ENCODE assay signal across 8 mouse cellular contexts in the genomic region with DNA sequence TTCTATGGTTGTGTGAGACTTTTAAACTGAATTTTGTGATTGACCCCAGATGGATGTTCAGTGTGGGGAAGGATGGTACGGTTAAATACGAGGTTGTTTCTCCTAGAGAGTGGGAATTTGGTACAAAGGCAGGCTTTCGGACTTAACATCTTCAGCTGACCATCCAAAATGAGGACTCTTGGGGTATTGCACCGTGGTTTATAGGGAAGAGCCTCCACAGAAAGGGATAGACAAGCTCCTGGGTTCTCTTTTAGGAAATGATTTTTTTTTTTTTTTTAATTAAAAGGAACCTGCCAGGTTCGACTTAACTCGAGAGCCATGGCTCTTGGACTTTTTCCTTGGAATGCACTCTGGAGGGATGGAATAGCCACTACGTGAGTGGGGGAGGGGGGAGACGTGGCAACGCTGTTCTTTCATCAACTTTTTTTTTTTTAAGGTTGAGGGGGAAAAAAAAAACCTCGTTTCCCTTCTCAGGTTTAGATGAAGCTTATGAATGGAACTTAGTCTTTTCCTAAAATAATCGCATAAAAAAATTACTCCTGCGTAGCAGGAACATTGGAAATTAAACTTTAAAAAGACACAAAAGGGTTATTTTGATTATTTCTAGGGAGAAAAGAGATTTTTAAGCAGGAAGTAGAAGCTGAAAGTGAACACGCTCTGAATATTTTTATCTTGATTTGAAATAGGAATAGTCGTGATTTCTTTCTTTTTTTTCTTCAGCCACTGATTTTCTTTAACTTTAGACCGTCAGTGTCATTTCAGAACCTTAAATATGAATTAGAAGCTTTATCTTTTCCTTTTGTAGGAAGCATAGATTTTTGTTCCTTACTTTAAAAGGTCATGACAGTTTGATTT. TPM values are rescaled to one million over a fixed set of nuclear protein-coding genes. Genes with fewer than 3 reads are reported as not detected.
DNase-seq lines count a peak whose midpoint lies in the region; ATAC-seq lines count a peak whose summit lies in the region.

No protein-coding gene starts in this region.

- H3K27ac ChIP-seq in midbrain, embryonic 14.5 days (replicated peaks; ENCODE audit: low read depth, low read length), result no peak overlapping the region

- no peaks in the 10 kb centered on the region for H3K9me3 ChIP-seq in midbrain, embryonic 14.5 days (ENCODE audit: control insufficient read depth, low read length)

- peak overlapping the region; percentile 67 for H3K4me2 ChIP-seq in midbrain, embryonic 14.5 days (ENCODE audit: low read length)

- ATAC-seq in midbrain, embryonic 14.5 days (ENCODE audit: low FRiP score, low TSS enrichment), result no peak

- no peaks in the 10 kb centered on the region for H3K36me3 ChIP-seq in midbrain, embryonic 14.5 days (ENCODE audit: control insufficient read depth, insufficient read depth, low read length)

- peaks cover 22% of the 10 kb centered on the region for H3K4me1 ChIP-seq in midbrain, embryonic 14.5 days (ENCODE audit: control insufficient read depth, insufficient read depth, low read length)

- no peaks in the 10 kb centered on the region for H3K27me3 ChIP-seq in midbrain, embryonic 14.5 days (ENCODE audit: control insufficient read depth, insufficient read depth, low read length)

- H3K9ac ChIP-seq in midbrain, embryonic 14.5 days (replicated peaks; ENCODE audit: low read length), result peak overlapping the region; percentile 77; the same call in 1 of the 2 replicates

- H3K4me3 ChIP-seq in midbrain, embryonic 14.5 days (replicated peaks; ENCODE audit: low read depth, low read length), result peak overlapping the region; percentile 72

- 14% methylated on average over 15 of the region's 15 CpGs for WGBS in midbrain, embryonic 14.5 days

- peak; percentile 19 for DNase-seq in cerebellum, adult 9-11 months
- no peak for DNase-seq in cerebellum, postnatal 4 days (ENCODE audit: low spot score in 2 of 2)
- DNase-seq in NIH3T3 (ENCODE audit: low read depth), result peak; percentile 73
- DNase-seq in forelimb bud, embryonic 11.5 days (ENCODE audit: low read depth, low spot score), result peak; percentile 67
- DNase-seq in kidney, postnatal 25 days, result peak; percentile 52
- peak; percentile 51 for DNase-seq in midbrain, embryonic 14.5 days
- DNase-seq in ovary, postnatal 36 days (ENCODE audit: low spot score), result no peak
- DNase-seq in thymus, postnatal 36 days, result no peak

RNA-seq across cellular contexts. Expression of gene P4ha1, which starts 1.4 kb away (rescaled TPM):
- polyA plus RNA-seq in midbrain, embryonic 14.5 days (2014; fragmentation: Nextera tagmentation; extraction: Ambion mirVana), result 15.7 and 22.4 TPM in 2 replicates

Comparison
In these comparisons a context has a peak if more than half of its experiments do, and no peak if none do; other contexts are left out.
1. DNase-seq: peak in cerebellum, adult 9-11 months (single experiment), NIH3T3 (single experiment), forelimb bud, embryonic 11.5 days (single experiment), kidney, postnatal 25 days (2 of 2) and midbrain, embryonic 14.5 days (single experiment); none in cerebellum, postnatal 4 days (0 of 2), ovary, postnatal 36 days (single experiment) and thymus, postnatal 36 days (0 of 2).